Mouse (Mus musculus) midbrain, embryonic 10.5 days (tissue): Measurements from ENCODE around the gene Myo1d. TPM values are rescaled to one million over a fixed set of nuclear protein-coding genes. Genes with fewer than 3 reads are reported as not detected.
A peak's percentile ranks its signal among the peaks of the same experiment; 100 is the strongest.

Experiments used
- DNase-seq: peaks from one replicate; pipeline ENCODE4 v3.0.0-alpha.2; 2017; ENCODE audit warnings: low spot score
- H3K27ac ChIP-seq: fragments of 300-500 bp; sonication (generic); replicated peaks from 2 replicates; pipeline ENCODE4 v1.5.1; 2016; ENCODE audit warnings: mild to moderate bottlenecking
- H3K27me3 ChIP-seq: fragments of 300-500 bp; sonication (generic); 2 replicates; pipeline ENCODE4 v1.6.1; 2016; ENCODE audit warnings: low read depth, mild to moderate bottlenecking; ENCODE audit not compliant: poor library complexity, severe bottlenecking
- H3K36me3 ChIP-seq: fragments of 300-500 bp; sonication (generic); 2 replicates; pipeline ENCODE4 v1.6.1; 2016; ENCODE audit warnings: mild to moderate bottlenecking, moderate library complexity
- H3K4me1 ChIP-seq: fragments of 300-500 bp; sonication (generic); 2 replicates; pipeline ENCODE4 v1.6.1; 2016
- H3K4me3 ChIP-seq: fragments of 300-500 bp; sonication (generic); 2 replicates; pipeline ENCODE4 v1.5.1; 2016; ENCODE audit warnings: mild to moderate bottlenecking, moderate library complexity
- H3K9me3 ChIP-seq: fragments of 300-500 bp; sonication (generic); replicated peaks from 2 replicates; pipeline ENCODE4 v1.6.1; 2016; ENCODE audit warnings: mild to moderate bottlenecking
- WGBS: fragments of 180-500 bp; shearing (Covaris S2); methylation state at CpG from one replicate; pipeline ENCODE4 v1.1.7; 2016; 5-methylcytosine and 5-hydroxymethylcytosine counted together
- polyA plus RNA-seq: library from polyadenylated mRNA; unstranded; fragments of >200 nt; fragmentation: Nextera tagmentation; extraction: Ambion mirVana; gene quantifications from 2 replicates; pipeline ENCODE4 v1.2.1, GENCODE M21; 2016

Gene Myo1d
- polyA plus RNA-seq, 1 experiment from 2014 or later, result 2.3 TPM

GRCm38 (mm10) chr11:80498328-80499070 is 281.3 kb downstream of the Myo1d start:
- Histone ChIP-seq H3K4me3 (no peak overlapping the region), H3K9me3 (no peaks in the 10 kb centered on the region), H3K4me1 (peaks cover 29% of the 10 kb centered on the region), H3K27me3 (peaks cover 6% of the 10 kb centered on the region; the same call in 1 of the 2 replicates), H3K36me3 (no peaks in the 10 kb centered on the region), H3K27ac (0 out of 2 replicates have a peak overlapping the region, but pooled peaks have one; percentile 2)
- 72% methylated on average over 11 of the region's 11 CpGs for WGBS
- no peak for DNase-seq

- Histone ChIP-seq H3K27ac (no peak overlapping the region), H3K4me3 (no peak overlapping the region), H3K27me3 (peaks cover 6% of the 10 kb centered on the region; the same call in 1 of the 2 replicates), H3K36me3 (no peaks in the 10 kb centered on the region), H3K4me1 (peaks cover 22% of the 10 kb centered on the region), H3K9me3 (no peaks in the 10 kb centered on the region)
- DNase-seq, result no peak
- WGBS, result 91% methylated on average over 10 of the region's 10 CpGs
Observed at GRCm38 (mm10) chr11:80497225-80497919, 282.5 kb downstream of the Myo1d start.

- DNase-seq, result no peak
- no peaks in the 10 kb centered on the region for H3K36me3 ChIP-seq
- H3K9me3 ChIP-seq, result no peaks in the 10 kb centered on the region
- 87% methylated on average over 1 of the region's 1 CpGs for WGBS
- peaks cover 22% of the 10 kb centered on the region for H3K4me1 ChIP-seq
- peaks cover 6% of the 10 kb centered on the region; the same call in 1 of the 2 replicates for H3K27me3 ChIP-seq
- H3K27ac ChIP-seq, result no peak overlapping the region
- H3K4me3 ChIP-seq, result no peak overlapping the region
Observed at GRCm38 (mm10) chr11:80496640-80497039, 283.2 kb downstream of the Myo1d start.

- Histone ChIP-seq H3K4me1 (peaks cover 25% of the 10 kb centered on the region), H3K27ac (0 out of 2 replicates have a peak overlapping the region, but pooled peaks have one; percentile 9), H3K27me3 (peaks cover 9% of the 10 kb centered on the region), H3K4me3 (no peak overlapping the region), H3K36me3 (no peaks in the 10 kb centered on the region), H3K9me3 (no peaks in the 10 kb centered on the region)
- WGBS, result 95% methylated on average over 6 of the region's 6 CpGs
- no peak for DNase-seq
Observed at GRCm38 (mm10) chr11:80495972-80496371, 283.9 kb downstream of the Myo1d start.

GRCm38 (mm10) chr11:80494852-80495251 is 285.0 kb downstream of the Myo1d start:
- H3K9me3 ChIP-seq, result no peaks in the 10 kb centered on the region
- no peak overlapping the region for H3K4me3 ChIP-seq
- peaks cover 16% of the 10 kb centered on the region for H3K27me3 ChIP-seq
- 71% methylated on average over 9 of the region's 9 CpGs for WGBS
- H3K27ac ChIP-seq, result peak overlapping the region; percentile 2; the same call in 1 of the 2 replicates
- DNase-seq, result no peak
- peaks cover 27% of the 10 kb centered on the region for H3K4me1 ChIP-seq
- H3K36me3 ChIP-seq, result no peaks in the 10 kb centered on the region

- no peak overlapping the region for H3K27ac ChIP-seq
- H3K9me3 ChIP-seq, result no peaks in the 10 kb centered on the region
- DNase-seq, result no peak
- WGBS, result 94% methylated on average over 5 of the region's 5 CpGs
- H3K4me3 ChIP-seq, result no peak overlapping the region
- peaks cover 27% of the 10 kb centered on the region for H3K4me1 ChIP-seq
- H3K36me3 ChIP-seq, result no peaks in the 10 kb centered on the region
- H3K27me3 ChIP-seq, result peaks cover 16% of the 10 kb centered on the region
Observed at GRCm38 (mm10) chr11:80493186-80493585, 286.6 kb downstream of the Myo1d start.

- H3K4me3 ChIP-seq, result no peak overlapping the region
- no peak for DNase-seq
- H3K9me3 ChIP-seq, result no peaks in the 10 kb centered on the region
- peaks cover 18% of the 10 kb centered on the region for H3K27me3 ChIP-seq
- H3K36me3 ChIP-seq, result no peaks in the 10 kb centered on the region
- 79% methylated on average over 10 of the region's 10 CpGs for WGBS
- H3K27ac ChIP-seq, result peak overlapping the region; percentile 55; the same call in 1 of the 2 replicates
- H3K4me1 ChIP-seq, result peaks cover 31% of the 10 kb centered on the region
Observed at GRCm38 (mm10) chr11:80490831-80491230, 289.0 kb downstream of the Myo1d start.

GRCm38 (mm10) chr11:80489882-80490196 is 290.0 kb downstream of the Myo1d start:
- Histone ChIP-seq H3K27ac (peak overlapping the region; percentile 60), H3K9me3 (no peaks in the 10 kb centered on the region), H3K36me3 (no peaks in the 10 kb centered on the region), H3K4me3 (no peak overlapping the region), H3K27me3 (peaks cover 26% of the 10 kb centered on the region), H3K4me1 (peaks cover 37% of the 10 kb centered on the region)
- no peak for DNase-seq
- WGBS, result 67% methylated on average over 5 of the region's 5 CpGs

GRCm38 (mm10) chr11:80489172-80489881 is 290.5 kb downstream of the Myo1d start:
- peak overlapping the region; percentile 60 for H3K27ac ChIP-seq
- whole genome bisulfite sequencing, result 64% methylated on average over 12 of the region's 12 CpGs
- no peaks in the 10 kb centered on the region for H3K9me3 ChIP-seq
- H3K4me3 ChIP-seq, result no peak overlapping the region
- peaks cover 42% of the 10 kb centered on the region for H3K4me1 ChIP-seq
- no peak for DNase-seq
- H3K27me3 ChIP-seq, result peaks cover 32% of the 10 kb centered on the region
- no peaks in the 10 kb centered on the region for H3K36me3 ChIP-seq

- Histone ChIP-seq H3K27ac (peak overlapping the region; percentile 9; the same call in 1 of the 2 replicates), H3K9me3 (no peaks in the 10 kb centered on the region), H3K4me3 (no peak overlapping the region), H3K36me3 (no peaks in the 10 kb centered on the region), H3K4me1 (peaks cover 55% of the 10 kb centered on the region), H3K27me3 (peaks cover 44% of the 10 kb centered on the region)
- 76% methylated on average over 15 of the region's 15 CpGs for WGBS
- no peak for DNase-seq
Observed at GRCm38 (mm10) chr11:80487904-80488587, 291.8 kb downstream of the Myo1d start.

GRCm38 (mm10) chr11:80485622-80486206 is 294.1 kb downstream of the Myo1d start:
- 85% methylated on average over 10 of the region's 10 CpGs for WGBS
- H3K9me3 ChIP-seq, result no peaks in the 10 kb centered on the region
- no peak for DNase-seq
- peaks cover 56% of the 10 kb centered on the region for H3K27me3 ChIP-seq
- peaks cover 69% of the 10 kb centered on the region for H3K4me1 ChIP-seq
- no peak overlapping the region for H3K4me3 ChIP-seq
- H3K27ac ChIP-seq, result peak overlapping the region; percentile 49
- H3K36me3 ChIP-seq, result peaks cover 4% of the 10 kb centered on the region; the same call in 1 of the 2 replicates

- no peak for DNase-seq
- Histone ChIP-seq H3K9me3 (no peaks in the 10 kb centered on the region), H3K27ac (peak overlapping the region; percentile 38; the same call in 1 of the 2 replicates), H3K27me3 (peaks cover 52% of the 10 kb centered on the region), H3K4me1 (peaks cover 67% of the 10 kb centered on the region), H3K36me3 (peaks cover 5% of the 10 kb centered on the region; the same call in 1 of the 2 replicates), H3K4me3 (no peak overlapping the region)
- WGBS, result 82% methylated on average over 9 of the region's 9 CpGs
Observed at GRCm38 (mm10) chr11:80485120-80485551, 294.7 kb downstream of the Myo1d start.
